Mouse (Mus musculus) heart, adult 11 months (tissue): ENCODE measurements around the gene Tenm3.

Experiments used
- DNase-seq: peaks from one replicate; pipeline ENCODE4 v3.0.0; 2022

Tenm3 gene

DNA sequence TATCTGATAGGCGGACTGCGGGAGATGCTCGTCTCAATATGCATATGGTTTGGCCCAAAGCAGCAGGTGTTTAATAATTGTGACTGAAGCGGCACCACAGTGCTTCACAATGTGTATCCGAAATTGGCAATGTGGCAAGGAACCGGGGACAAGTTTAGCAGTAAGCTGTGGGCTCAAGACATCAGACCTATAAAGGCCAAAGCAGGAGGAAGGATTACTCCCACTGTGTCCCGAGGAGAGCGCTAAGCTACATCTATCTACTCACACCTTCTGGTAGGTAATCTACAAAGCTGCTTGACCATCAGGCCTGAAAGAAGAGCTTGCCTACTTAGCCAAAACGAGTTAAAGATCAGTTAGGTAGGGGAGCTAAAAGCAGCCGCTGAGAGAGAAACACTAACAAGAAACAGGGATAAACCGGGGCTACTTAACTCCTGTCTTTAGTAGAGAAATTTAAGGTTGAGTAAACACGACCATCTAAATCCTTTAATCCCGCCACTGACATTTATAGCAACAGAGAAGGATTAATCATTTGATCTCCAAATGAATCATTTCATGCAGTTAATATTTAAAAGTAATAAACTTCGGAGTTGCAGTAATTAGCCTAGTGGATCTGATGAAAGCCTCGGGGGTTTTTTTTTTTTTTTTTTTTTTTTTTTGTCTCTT is 188.2 kb downstream of the Tenm3 start:
- DNase-seq = peak; percentile 63

DNA sequence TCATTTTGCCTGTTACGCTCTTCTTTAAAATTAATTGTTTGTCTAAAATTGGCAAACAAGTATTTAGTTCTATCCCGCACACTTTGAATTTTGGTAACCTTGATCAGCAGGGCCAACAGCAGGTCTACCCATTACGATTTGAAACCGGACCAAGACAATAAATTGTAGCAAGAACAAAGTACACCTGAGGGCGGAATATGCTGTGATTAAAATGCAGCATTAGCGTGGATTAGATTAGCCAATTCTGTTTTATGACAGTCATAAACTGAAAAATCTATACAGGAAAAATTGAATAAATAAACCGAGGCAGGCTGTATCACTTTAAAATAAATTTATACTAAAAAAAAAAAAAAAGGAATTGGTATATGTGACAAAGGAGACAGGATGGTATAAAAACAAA is 193.9 kb downstream of the Tenm3 start:
- DNase-seq = peak; percentile 30

DNA sequence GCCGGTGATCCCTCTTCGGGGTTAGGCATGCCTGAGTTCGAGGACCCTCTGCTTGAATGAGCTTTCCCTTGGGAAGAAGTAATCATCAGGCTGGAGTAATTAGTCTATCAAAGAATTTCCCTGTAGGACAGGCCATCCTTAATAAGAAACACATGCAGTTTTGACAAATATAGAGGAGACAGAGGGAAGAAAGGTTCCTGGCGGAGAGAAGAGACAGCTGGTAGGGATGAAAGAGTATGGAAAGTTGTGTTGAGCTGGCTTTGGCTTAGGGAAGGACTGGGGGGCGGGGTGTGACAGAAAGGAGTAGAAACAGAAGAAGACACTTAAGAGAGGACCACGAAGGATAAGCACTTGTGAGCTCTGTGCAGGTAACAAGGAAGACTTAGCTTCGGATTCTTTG is 194.3 kb downstream of the Tenm3 start:
- no peak for DNase-seq

DNA sequence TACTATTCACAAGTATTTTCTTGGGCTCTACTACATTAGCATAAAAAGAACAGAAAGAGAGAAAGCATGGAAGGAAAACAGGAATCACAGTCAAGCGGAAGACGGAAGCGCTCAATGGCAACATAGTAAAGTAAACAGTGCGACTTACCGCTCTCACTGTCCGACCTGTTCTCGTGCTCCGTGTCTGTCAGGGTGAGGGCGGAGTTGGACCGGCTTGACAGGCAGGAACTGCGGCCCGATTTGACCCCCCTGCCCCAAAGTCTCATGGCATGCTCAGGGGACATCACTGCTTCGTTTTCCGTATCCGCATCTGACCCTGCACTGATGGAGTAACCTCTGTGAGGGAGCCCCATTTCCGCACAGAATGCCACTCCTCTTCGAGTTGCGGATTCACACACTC is 197.6 kb downstream of the Tenm3 start:
- peak; percentile 86 for DNase-seq

- peak; percentile 73 for DNase-seq
Observed at GRCm38 (mm10) chr8:48638129-48638528, 205.6 kb downstream of the Tenm3 start.

GRCm38 (mm10) chr8:48636979-48637378 is 206.8 kb downstream of the Tenm3 start:
- DNase-seq = peak; percentile 44

DNA sequence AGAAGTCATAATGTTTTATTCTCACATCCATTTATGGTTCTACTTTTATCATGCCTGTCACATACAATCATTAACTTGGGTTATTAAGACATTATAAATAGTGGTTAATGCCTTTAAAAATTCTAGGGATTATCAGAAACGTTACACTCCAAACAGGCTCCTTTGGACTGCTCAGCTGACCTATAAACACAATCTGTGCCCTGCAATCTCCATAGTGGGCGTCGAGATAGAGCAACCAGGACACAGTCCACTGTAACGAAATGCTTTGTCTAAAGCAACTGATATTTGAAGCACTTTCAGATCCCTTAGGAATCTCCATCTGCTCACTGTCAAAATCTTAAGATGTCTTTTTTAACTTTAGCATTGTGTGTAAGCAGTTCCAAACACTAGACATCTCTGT is 207.9 kb downstream of the Tenm3 start:
- no peak for DNase-seq

GRCm38 (mm10) chr8:48633426-48633825 is 210.3 kb downstream of the Tenm3 start:
- DNase-seq = peak; percentile 37

- no peak for DNase-seq
Observed at GRCm38 (mm10) chr8:48622517-48623153, 221.1 kb downstream of the Tenm3 start.

DNA sequence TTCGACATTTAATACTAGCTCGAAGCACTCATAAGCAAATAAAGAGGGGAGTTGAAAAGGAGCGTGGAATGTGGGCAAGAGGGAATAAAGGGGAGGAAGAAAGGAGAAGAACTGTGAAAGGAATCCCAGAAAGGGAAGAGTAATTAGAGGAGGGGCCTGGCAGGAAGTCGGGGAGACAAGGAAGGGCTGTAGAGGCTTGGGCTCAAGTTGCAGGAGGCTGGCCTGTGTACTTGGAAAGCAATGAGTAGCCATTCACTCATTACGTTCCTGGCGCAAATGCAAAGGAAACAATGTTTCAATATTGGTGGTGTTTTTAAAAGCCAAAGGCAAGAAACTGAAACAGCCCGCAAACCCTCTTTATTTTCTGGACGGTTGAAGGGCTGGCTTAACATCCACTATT is 228.7 kb downstream of the Tenm3 start:
- DNase-seq = no peak

DNA sequence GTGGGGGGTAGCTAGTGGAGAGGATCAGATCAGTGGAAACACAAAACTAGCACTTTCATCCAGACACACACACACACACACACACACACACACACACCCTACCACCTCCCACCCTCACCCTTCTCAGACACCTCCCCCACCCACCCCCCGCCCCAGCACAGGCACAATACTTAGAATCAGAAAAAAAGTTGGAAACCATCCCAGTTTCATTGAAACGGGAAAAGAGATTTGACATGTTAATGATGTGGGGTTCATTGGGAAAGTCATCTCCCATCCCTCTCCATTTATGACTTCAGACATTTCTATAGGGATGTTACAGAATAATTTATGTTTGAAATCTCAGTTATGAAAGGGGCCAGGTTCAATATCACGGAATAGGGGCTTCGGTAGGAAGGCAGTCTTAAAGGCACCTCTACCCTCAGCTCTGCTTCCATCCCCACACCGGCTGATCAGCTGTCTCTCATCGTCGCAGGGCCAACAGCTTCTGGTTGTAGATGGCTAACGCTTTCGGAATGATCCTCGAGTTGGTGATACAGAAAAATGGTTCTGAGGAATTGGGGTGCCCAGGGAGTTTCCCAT is 231.7 kb downstream of the Tenm3 start:
- no peak for DNase-seq

DNA sequence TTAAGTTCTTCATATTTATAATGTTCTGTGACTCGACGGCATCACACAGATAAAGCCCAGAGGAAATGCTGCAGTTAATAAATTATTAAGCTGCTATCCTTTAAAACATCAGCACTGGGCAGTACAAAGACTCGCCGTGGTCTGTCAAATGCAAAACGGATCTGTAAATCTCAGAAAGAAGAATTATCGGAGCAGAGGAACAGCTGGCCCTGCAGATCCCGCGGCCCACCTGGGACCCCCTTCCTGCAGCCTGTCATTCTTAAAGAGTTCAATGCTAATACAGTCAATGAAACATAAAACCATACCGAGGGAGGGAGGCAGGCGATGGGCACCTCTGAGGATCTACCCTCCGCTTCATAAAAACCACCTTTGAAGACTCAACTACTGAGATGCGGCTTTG is 232.6 kb downstream of the Tenm3 start:
- DNase-seq = no peak

DNA sequence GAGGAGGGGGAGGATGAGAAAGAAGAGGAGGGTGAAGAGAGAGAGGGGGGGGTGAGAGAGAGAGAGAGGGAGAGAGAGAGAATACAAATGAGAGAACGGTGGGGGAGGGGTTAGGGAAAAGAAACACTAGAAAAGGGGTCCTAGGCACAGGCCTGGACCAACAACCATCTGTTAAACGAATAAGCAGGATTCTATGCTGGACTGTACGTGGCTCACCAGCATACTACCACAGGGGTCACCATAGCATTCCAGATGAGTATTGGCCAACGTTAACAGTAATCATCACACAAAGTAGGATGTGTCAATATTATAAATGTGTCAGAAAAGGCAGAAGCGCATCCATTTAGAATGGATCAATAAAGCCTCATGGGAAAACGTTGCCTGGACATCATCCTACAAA is 233.4 kb downstream of the Tenm3 start:
- DNase-seq = no peak

DNA sequence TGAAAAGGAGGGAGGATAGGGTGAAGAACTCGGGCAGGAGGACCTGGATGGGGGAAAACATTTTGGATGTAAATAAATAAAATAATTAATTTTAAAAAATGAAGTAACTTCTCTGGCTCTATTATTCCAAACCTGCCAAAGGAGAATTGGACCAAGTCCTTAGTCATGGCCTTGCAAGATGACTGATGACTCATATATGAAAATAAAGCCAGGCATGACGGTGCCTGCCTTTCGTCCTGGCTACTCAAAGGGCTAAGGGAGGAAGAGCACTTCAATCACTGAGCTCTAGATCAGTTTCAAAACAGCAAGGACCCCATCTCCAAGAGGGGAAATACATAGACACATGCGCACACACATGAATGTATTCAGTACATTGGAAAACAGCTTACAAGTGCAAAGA is 234.1 kb downstream of the Tenm3 start:
- DNase-seq = no peak

- DNase-seq = no peak
Observed at GRCm38 (mm10) chr8:48604190-48604897, 239.4 kb downstream of the Tenm3 start.

DNA sequence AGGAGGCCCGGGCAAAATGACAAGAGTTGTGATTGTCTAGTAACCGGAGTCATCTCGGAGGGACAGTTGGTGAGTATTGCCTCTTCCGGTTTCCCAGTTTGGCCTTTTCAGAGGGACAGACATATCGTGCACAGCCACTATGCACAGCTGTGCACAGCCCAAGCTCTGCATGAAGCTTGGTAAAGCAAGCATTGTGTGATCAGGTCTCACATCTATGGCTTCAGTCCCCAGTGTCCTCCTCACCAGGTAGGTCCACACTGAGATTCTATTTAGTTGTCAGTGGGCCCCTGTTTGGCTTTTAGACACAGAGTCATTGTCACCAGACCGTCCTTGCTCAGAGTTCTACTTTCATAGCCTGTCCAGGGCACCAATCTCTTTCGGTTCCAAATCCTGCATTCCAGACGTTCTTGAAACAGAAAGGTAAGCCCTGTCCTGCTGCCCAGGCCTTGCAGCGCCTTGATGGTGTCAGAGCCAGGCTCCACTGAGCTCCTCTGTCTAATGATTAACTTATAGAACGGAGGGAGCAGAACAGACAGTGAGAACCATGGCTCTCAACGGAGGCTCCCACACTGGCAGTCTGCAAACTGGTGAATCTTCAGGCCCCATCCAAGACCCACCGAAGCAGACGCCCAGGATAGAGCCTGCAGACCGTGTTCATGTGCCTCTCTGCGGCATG is 240.4 kb downstream of the Tenm3 start:
- no peak for DNase-seq

DNA sequence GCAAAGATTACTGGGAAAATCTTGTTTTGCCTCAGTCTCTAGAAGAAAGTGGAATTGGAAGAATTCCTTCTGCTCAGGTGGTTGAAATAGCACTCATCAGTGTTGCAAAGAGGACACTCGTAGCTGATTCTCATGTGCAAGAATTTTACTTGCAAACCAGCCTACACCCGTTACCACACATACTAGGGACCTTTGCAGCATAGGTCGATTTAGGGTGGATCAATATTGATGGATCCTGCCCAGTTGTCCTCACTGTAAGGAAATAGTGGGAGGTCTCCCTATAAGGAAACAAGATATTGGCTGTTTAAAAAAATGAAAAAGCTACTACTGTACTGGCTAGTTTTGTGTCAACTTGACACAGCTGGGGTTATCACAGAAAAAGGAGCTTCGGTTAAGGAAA is 242.1 kb downstream of the Tenm3 start:
- no peak for DNase-seq

- DNase-seq = no peak
Observed at GRCm38 (mm10) chr8:48599028-48599427, 244.7 kb downstream of the Tenm3 start.

GRCm38 (mm10) chr8:48596332-48596731 is 247.4 kb downstream of the Tenm3 start:
- no peak for DNase-seq

- DNase-seq = no peak
Observed at GRCm38 (mm10) chr8:48591818-48592217, 251.9 kb downstream of the Tenm3 start.

DNA sequence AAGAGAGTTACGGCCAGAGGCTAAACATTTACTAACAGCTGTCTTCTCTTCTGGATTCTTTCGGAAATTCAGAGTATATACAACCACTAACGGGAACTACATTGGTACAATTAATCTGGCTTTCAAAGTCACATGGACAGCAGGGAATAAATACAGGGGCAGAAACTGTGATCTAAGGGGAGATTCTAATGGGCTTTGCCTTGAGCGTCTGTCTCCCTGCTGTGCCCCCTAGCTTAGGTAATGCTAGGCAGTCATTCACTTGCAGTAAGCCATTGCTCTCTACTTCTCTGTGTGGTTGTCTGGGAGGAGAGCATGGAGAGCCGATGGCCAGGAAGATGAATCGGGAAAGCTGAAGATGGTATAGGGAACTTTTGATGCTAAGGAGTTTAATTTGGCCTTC is 264.0 kb downstream of the Tenm3 start:
- no peak for DNase-seq

DNA sequence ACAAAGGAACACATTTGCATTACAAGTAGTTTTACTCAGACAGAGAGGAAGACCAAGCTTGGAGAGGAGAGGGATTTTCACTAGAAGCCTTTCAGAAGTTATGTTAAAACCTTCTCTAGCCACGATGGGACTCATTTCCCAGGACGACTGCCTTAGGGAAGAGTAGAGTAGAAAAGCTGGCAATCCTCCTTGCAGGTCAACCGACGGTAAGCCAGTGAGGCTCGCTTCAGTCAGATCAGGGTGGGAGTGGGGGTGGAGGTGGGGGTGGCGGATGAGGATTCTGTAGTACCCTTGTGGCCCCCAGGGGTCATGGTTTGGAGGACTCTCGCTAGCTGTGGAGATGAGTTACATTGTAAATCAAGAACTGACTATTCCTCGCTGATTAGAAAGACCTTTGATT is 264.6 kb downstream of the Tenm3 start:
- DNase-seq = no peak

DNA sequence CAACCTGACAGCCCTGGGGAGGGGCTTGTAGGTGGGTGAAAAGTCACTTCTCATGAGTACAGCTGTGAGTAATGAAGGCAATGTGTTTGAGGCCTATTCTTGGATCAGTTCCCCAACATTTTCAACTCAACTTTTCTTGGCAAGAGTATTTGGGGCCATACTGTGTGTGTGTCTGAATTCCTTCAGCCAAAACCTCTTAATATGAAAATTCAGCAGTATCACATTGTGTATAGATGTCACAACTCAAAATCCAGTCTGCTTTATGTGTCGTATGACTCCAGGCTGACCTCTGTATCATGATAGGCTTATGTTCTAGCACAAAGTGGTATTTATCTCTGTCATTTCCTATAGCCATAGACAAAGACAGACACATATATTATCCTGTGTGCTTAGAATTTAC is 270.8 kb downstream of the Tenm3 start:
- DNase-seq = no peak
